In genomic region chr15:57542630-57543029, GRCm38 (mm10) we compare ENCODE assay signal across 12 mouse cellular contexts.
DNase-seq lines count a peak whose midpoint lies in the region; ATAC-seq and TF ChIP-seq lines count a peak whose summit lies in the region.
"Had no signal": no experiment of that assay in that cellular context is flagged by ENCODE, and none has a peak within 500 bp of the region (broad histone marks: within the 10 kb centered on the region; RNA-seq: fewer than 3 reads in every experiment).

No protein-coding gene starts in this region.

- H3K79me2 ChIP-seq in CH12.LX (replicated peaks; ENCODE audit: control insufficient read depth, extremely low read depth, insufficient read depth, poor library complexity, severe bottlenecking) (no peaks in the 10 kb centered on the region), MEL (ENCODE audit: control insufficient read depth, insufficient read depth, low read length, poor library complexity) (no peaks in the 10 kb centered on the region)

- TF ChIP-seq RAD21 in CH12.LX (IDR thresholded peaks at IDR 0.05; ENCODE audit: low read depth, low read length) (peak; percentile 73), MEL (IDR thresholded peaks at IDR 0.05; ENCODE audit: low read depth, low read length) (peak; percentile 27)

- 30% methylated on average over 3 of the region's 3 CpGs for WGBS in kidney, embryonic 16.5 days
- WGBS in liver, embryonic 11.5 days: 23% methylated on average over 3 of the region's 3 CpGs

- dilution Hi-C loops in CH12.LX (cut with MboI; ENCODE audit: extremely low pct_ligation_motif_present, extremely low pct_unique_long_range_greater_than_20kb, low sequenced_read_pairs): no loop called here

- no peak overlapping the region for H3K4me2 ChIP-seq in kidney, embryonic 16.5 days (replicated peaks; ENCODE audit: low read depth, low read length)
- H3K4me2 ChIP-seq in CH12.LX (ENCODE audit: insufficient read depth, low read depth, poor library complexity, severe bottlenecking): no peak overlapping the region
- no peak overlapping the region for H3K4me2 ChIP-seq in liver, embryonic 11.5 days
- H3K4me2 ChIP-seq: forebrain, embryonic 13.5 days; heart, embryonic 15.5 days; liver, embryonic 15.5 days had no signal

- no peak overlapping the region for H3K27ac ChIP-seq in kidney, embryonic 16.5 days (ENCODE audit: low read length)
- H3K27ac ChIP-seq in CH12.LX (ENCODE audit: insufficient read depth, low read depth) (no peak overlapping the region), MEL (ENCODE audit: control insufficient read depth, low read depth, low read length) (no peak overlapping the region)
- no peak overlapping the region for H3K27ac ChIP-seq in liver, embryonic 11.5 days (ENCODE audit: low read depth, low read length)
- H3K27ac ChIP-seq: forebrain, embryonic 13.5 days; heart, embryonic 15.5 days; liver, embryonic 15.5 days had no signal

- no peak for TF ChIP-seq EP300 in CH12.LX (IDR thresholded peaks at IDR 0.05; ENCODE audit: low read length)
- no peak for TF ChIP-seq EP300 in MEL (IDR thresholded peaks at IDR 0.05; ENCODE audit: low read depth in 1 of 2, low read length in 2 of 2)

- H3K9ac ChIP-seq in kidney, embryonic 16.5 days (replicated peaks; ENCODE audit: low read length): no peak overlapping the region
- no peak overlapping the region for H3K9ac ChIP-seq in CH12.LX (ENCODE audit: insufficient read depth, low read depth)
- no peak overlapping the region for H3K9ac ChIP-seq in MEL (ENCODE audit: control insufficient read depth, low read depth, low read length, poor library complexity, severe bottlenecking)
- H3K9ac ChIP-seq in liver, embryonic 11.5 days (ENCODE audit: low read depth, low read length): no peak overlapping the region
- H3K9ac ChIP-seq: forebrain, embryonic 13.5 days; heart, embryonic 15.5 days; liver, embryonic 15.5 days had no signal

- in situ Hi-C loops in CH12.LX (cut with MboI; ENCODE audit: low pct_ligation_motif_present, low pct_unique_long_range_greater_than_20kb, low sequenced_read_pairs): loop anchor here (5.0 to 25.0 kb wide), 3 partner anchors 35 to 1205 kb away; no protein-coding TSS in a partner anchor

- TF ChIP-seq POLR2A in CH12.LX (IDR thresholded peaks at IDR 0.05; ENCODE audit: low read depth, low read length) (no peak), MEL (IDR thresholded peaks at IDR 0.05; ENCODE audit: control insufficient read depth in 1 of 2, insufficient read depth in 1 of 2, low read depth in 1 of 2, low read length in 2 of 2, poor library complexity in 1 of 2) (no peak)

- peak; percentile 18 for DNase-seq in kidney, adult 9 months
- DNase-seq in CH12.LX (ENCODE audit: extremely low read depth) (peak; percentile 31), MEL (ENCODE audit: low read depth, low spot score) (no peak)
- DNase-seq in kidney, postnatal 10 days: peak; percentile 60
- DNase-seq in liver, embryonic 11.5 days (ENCODE audit: low spot score): no peak
- no peak for DNase-seq in lung, postnatal 14 days
- DNase-seq: cerebellum, adult 11 months had no signal

- H3K4me3 ChIP-seq in kidney, embryonic 16.5 days (ENCODE audit: low read length): no peak overlapping the region
- H3K4me3 ChIP-seq in CH12.LX (replicated peaks in 1 of 3; ENCODE audit: low read depth in 2 of 3, low read length in 2 of 3, poor library complexity in 1 of 3) (no peak overlapping the region), MEL (ENCODE audit: control insufficient read depth in 1 of 2, insufficient read depth in 1 of 2, low read depth in 2 of 2, low read length in 2 of 2) (no peak overlapping the region)
- no peak overlapping the region for H3K4me3 ChIP-seq in liver, embryonic 11.5 days (ENCODE audit: low read depth, low read length)
- H3K4me3 ChIP-seq: forebrain, embryonic 13.5 days; heart, embryonic 15.5 days; liver, embryonic 15.5 days; myocyte had no signal

- H3K36me3 ChIP-seq in kidney, embryonic 16.5 days (ENCODE audit: insufficient read depth, low read length): no peaks in the 10 kb centered on the region
- H3K36me3 ChIP-seq in CH12.LX (replicated peaks in 1 of 2; ENCODE audit: control insufficient read depth in 1 of 2, insufficient read depth in 1 of 2, low read length in 1 of 2) (no peaks in the 10 kb centered on the region), MEL (ENCODE audit: control insufficient read depth in 1 of 2, insufficient read depth in 2 of 2, low read length in 2 of 2) (no peaks in the 10 kb centered on the region)
- H3K36me3 ChIP-seq in liver, embryonic 11.5 days (ENCODE audit: control insufficient read depth, insufficient read depth, low read length): no peaks in the 10 kb centered on the region
- H3K36me3 ChIP-seq: heart, embryonic 15.5 days; liver, embryonic 15.5 days had no signal

- H3K9me3 ChIP-seq in kidney, embryonic 16.5 days (ENCODE audit: low read length): no peaks in the 10 kb centered on the region
- H3K9me3 ChIP-seq in CH12.LX (replicated peaks; ENCODE audit: low read length): no peaks in the 10 kb centered on the region
- no peaks in the 10 kb centered on the region for H3K9me3 ChIP-seq in MEL (replicated peaks; ENCODE audit: insufficient read depth, low read length)
- H3K9me3 ChIP-seq in liver, embryonic 11.5 days (ENCODE audit: control insufficient read depth, low read length): no peaks in the 10 kb centered on the region
- H3K9me3 ChIP-seq: forebrain, embryonic 13.5 days; heart, embryonic 15.5 days; liver, embryonic 15.5 days had no signal

- ATAC-seq in kidney, embryonic 16.5 days (ENCODE audit: low FRiP score, low TSS enrichment): no peak
- ATAC-seq in liver, embryonic 11.5 days (replicated peaks; ENCODE audit: low FRiP score): no peak
- ATAC-seq: forebrain, embryonic 13.5 days had no signal

- TF ChIP-seq CTCF in CH12.LX (conservative IDR thresholded peaks at IDR 0.05 in 1 of 2, IDR thresholded peaks at IDR 0.05 in 1 of 2; ENCODE audit: low read depth in 2 of 2, low read length in 2 of 2) (peak; percentile 23 to 69; a peak in 3 of 4 replicates), MEL (IDR thresholded peaks at IDR 0.05 in 2 of 3, conservative IDR thresholded peaks at IDR 0.05 in 1 of 3; ENCODE audit: control insufficient read depth in 1 of 3, insufficient read depth in 1 of 3, low read depth in 2 of 3, low read length in 3 of 3, poor library complexity in 1 of 3, severe bottlenecking in 1 of 3) (peak in 2 of 3 experiments; percentile 7 to 20; a peak in 1 of 6 replicates)

- H3K4me1 ChIP-seq in kidney, embryonic 16.5 days (ENCODE audit: insufficient read depth, low read length): no peaks in the 10 kb centered on the region
- peaks cover 8 to 54% of the 10 kb centered on the region in 2 experiments for H3K4me1 ChIP-seq in CH12.LX (ENCODE audit: control insufficient read depth in 1 of 2, insufficient read depth in 2 of 2)
- no peaks in the 10 kb centered on the region for H3K4me1 ChIP-seq in MEL (ENCODE audit: control insufficient read depth in 1 of 2, insufficient read depth in 2 of 2, low read length in 2 of 2)
- no peaks in the 10 kb centered on the region for H3K4me1 ChIP-seq in liver, embryonic 11.5 days (replicated peaks; ENCODE audit: control insufficient read depth, insufficient read depth, low read length)
- H3K4me1 ChIP-seq: forebrain, embryonic 13.5 days; heart, embryonic 15.5 days; liver, embryonic 15.5 days had no signal

- no peaks in the 10 kb centered on the region for H3K27me3 ChIP-seq in kidney, embryonic 16.5 days (ENCODE audit: insufficient read depth, low read length)
- H3K27me3 ChIP-seq in CH12.LX (replicated peaks) (no peaks in the 10 kb centered on the region), MEL (ENCODE audit: control insufficient read depth in 1 of 2, insufficient read depth in 2 of 2, low read length in 2 of 2) (no peaks in the 10 kb centered on the region; a peak in 1 of 4 replicates)
- H3K27me3 ChIP-seq in liver, embryonic 11.5 days (replicated peaks; ENCODE audit: control insufficient read depth, insufficient read depth, low read length): no peaks in the 10 kb centered on the region
- H3K27me3 ChIP-seq: forebrain, embryonic 13.5 days; heart, embryonic 15.5 days; liver, embryonic 15.5 days had no signal

TF ChIP-seq in CH12.LX, 34 proteins besides CTCF, POLR2A, EP300 and RAD21:
- no peak for TF ChIP-seq ZNF384 (IDR thresholded peaks at IDR 0.05; ENCODE audit: low read depth, low read length)
- TF ChIP-seq JUND (conservative IDR thresholded peaks at IDR 0.05; ENCODE audit: low read depth, low read length): no peak
- TF ChIP-seq MAX (IDR thresholded peaks at IDR 0.05; ENCODE audit: low read length): no peak
- no peak for TF ChIP-seq NELFE (IDR thresholded peaks at IDR 0.05; ENCODE audit: low read depth, low read length)
- TF ChIP-seq SMC3 (IDR thresholded peaks at IDR 0.05; ENCODE audit: low read depth, low read length): peak; percentile 38
- TF ChIP-seq USF1 (IDR thresholded peaks at IDR 0.05; ENCODE audit: low read depth, low read length): no peak
- TF ChIP-seq JUN (IDR thresholded peaks at IDR 0.05; ENCODE audit: insufficient read depth, low read depth, low read length): no peak
- TF ChIP-seq TBP (conservative IDR thresholded peaks at IDR 0.05; ENCODE audit: low read depth, low read length): no peak
TF ChIP-seq in CH12.LX: peak in this region for 1.

TF ChIP-seq in MEL, 35 proteins besides CTCF, POLR2A, EP300 and RAD21:
- TF ChIP-seq TCF12 (IDR thresholded peaks at IDR 0.05; ENCODE audit: low read depth, low read length): no peak
- TF ChIP-seq SMC3 (IDR thresholded peaks at IDR 0.05; ENCODE audit: low read depth, low read length): peak; percentile 18; the same call in 1 of the 2 replicates
- TF ChIP-seq TBP (IDR thresholded peaks at IDR 0.05; ENCODE audit: low read depth, low read length): no peak

Comparison
In these comparisons a context has a peak if more than half of its experiments do, and no peak if none do; other contexts are left out.
1. DNase-seq: peak in kidney, adult 9 months (single experiment), CH12.LX (single experiment) and kidney, postnatal 10 days (single experiment); none in MEL (single experiment), liver, embryonic 11.5 days (single experiment) and lung, postnatal 14 days (single experiment).